ENCODE assay signal across 8 mouse cellular contexts in genomic region chr13:64432017-64432995, GRCm38 (mm10). TPM values are rescaled to one million over a fixed set of nuclear protein-coding genes. Genes with fewer than 3 reads are reported as not detected.
A peak's percentile ranks its signal among the peaks of the same experiment; 100 is the strongest.
DNase-seq lines count a peak whose midpoint lies in the region; ATAC-seq lines count a peak whose summit lies in the region.

TSS of gene Cdk20 (plus strand) at chr13:64432314.

- peak within 1 kb of the TSS; percentile 74 for H3K9ac ChIP-seq in lung, embryonic 16.5 days (ENCODE audit: low read length)

- H3K9me3 ChIP-seq in lung, embryonic 16.5 days (ENCODE audit: control insufficient read depth, low read length), result no peaks in the 10 kb centered on the region

- H3K36me3 ChIP-seq in lung, embryonic 16.5 days (ENCODE audit: control insufficient read depth, insufficient read depth, low read length), result no peaks in the 10 kb centered on the region

- H3K27me3 ChIP-seq in lung, embryonic 16.5 days (ENCODE audit: control insufficient read depth, insufficient read depth, low read depth, low read length), result no peaks in the 10 kb centered on the region

- H3K27ac ChIP-seq in lung, embryonic 16.5 days (ENCODE audit: low read length), result peak within 1 kb of the TSS; percentile 84

- ATAC-seq in hematopoietic stem cell, adult 5-6 weeks (replicated peaks in 1 of 2; ENCODE audit: insufficient read depth in 1 of 2, low FRiP score in 2 of 2, low TSS enrichment in 1 of 2, low read depth in 1 of 2, poor library complexity in 2 of 2, severe bottlenecking in 2 of 2), result peak; percentile 94
- peak; percentile 99 for ATAC-seq in lung, embryonic 16.5 days (ENCODE audit: low read depth)

- DNase-seq in MEL-GATA-1-ER (ENCODE audit: extremely low read depth, low read depth), result peak; percentile 99
- peak; percentile 87 for DNase-seq in cerebellum, adult 8-10 months
- DNase-seq in forelimb bud, embryonic 11.5 days (ENCODE audit: low read depth, low spot score), result peak; percentile 99
- DNase-seq in layer of hippocampus, adult 9-10 months (ENCODE audit: low spot score), result peak; percentile 85
- DNase-seq in ovary, postnatal 10 days (ENCODE audit: low spot score), result peak; percentile 78
- peak; percentile 80 to 90 for DNase-seq in thymus, postnatal 10 days (ENCODE audit: low spot score in 2 of 2)

- peaks cover 2% of the 10 kb centered on the region; the same call in 1 of the 2 replicates for H3K4me1 ChIP-seq in lung, embryonic 16.5 days (replicated peaks; ENCODE audit: control insufficient read depth, insufficient read depth, low read length)

- under 1% methylated on average over 57 of the region's 57 CpGs for WGBS in lung, embryonic 16.5 days

- peak within 1 kb of the TSS; percentile 76 for H3K4me3 ChIP-seq in lung, embryonic 16.5 days (ENCODE audit: low read length)

- H3K4me2 ChIP-seq in lung, embryonic 16.5 days (ENCODE audit: low read depth, low read length), result peak within 1 kb of the TSS; percentile 92

RNA-seq across cellular contexts. Expression of gene Cdk20, which starts in this region (rescaled TPM):
- 6.1 and 6.4 TPM in 2 replicates for total RNA-seq in hematopoietic stem cell, adult 5-6 weeks (2017)
- polyA plus RNA-seq in lung, embryonic 16.5 days (2015; fragmentation: Nextera tagmentation; extraction: Ambion mirVana), result 8.8 and 11.1 TPM in 2 replicates

Comparison
In these comparisons a context has a peak if more than half of its experiments do, and no peak if none do; other contexts are left out.
1. Peak in every context shown above with its lines: DNase-seq, ATAC-seq, H3K4me3 ChIP-seq and H3K27ac ChIP-seq.